Mouse (Mus musculus): ENCODE measurements around the gene Tuba4a. TPM values are rescaled to one million over a fixed set of nuclear protein-coding genes. Genes with fewer than 3 reads are reported as not detected.

Tuba4a gene
- 100 to 1,000 TPM; 198 to 206 TPM for total RNA-seq (2023)

DNA sequence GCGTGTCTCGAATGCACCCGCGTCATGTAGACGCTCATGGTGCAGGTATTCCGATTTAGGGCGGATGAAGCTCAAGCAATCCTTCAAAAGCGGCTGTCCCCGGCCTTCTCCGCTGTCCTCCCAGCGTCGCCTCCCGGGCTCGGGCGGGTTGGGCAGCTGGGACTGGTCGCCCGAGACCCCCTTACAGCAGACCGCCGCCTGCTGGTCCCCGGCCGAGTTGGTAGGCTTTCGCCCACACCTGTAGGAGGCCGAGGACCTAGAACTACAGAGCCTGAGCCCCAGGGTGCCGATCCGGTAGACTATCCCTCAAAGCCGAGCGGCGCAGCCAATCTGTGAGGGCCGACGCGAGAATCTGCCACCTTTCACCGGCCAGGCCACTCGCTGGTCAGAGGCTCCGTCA lies at the start of gene Tuba4a:
Gene Tuba4a, minus strand, starts transcription at position 335 of the 400 bp plus-strand sequence.

DNA sequence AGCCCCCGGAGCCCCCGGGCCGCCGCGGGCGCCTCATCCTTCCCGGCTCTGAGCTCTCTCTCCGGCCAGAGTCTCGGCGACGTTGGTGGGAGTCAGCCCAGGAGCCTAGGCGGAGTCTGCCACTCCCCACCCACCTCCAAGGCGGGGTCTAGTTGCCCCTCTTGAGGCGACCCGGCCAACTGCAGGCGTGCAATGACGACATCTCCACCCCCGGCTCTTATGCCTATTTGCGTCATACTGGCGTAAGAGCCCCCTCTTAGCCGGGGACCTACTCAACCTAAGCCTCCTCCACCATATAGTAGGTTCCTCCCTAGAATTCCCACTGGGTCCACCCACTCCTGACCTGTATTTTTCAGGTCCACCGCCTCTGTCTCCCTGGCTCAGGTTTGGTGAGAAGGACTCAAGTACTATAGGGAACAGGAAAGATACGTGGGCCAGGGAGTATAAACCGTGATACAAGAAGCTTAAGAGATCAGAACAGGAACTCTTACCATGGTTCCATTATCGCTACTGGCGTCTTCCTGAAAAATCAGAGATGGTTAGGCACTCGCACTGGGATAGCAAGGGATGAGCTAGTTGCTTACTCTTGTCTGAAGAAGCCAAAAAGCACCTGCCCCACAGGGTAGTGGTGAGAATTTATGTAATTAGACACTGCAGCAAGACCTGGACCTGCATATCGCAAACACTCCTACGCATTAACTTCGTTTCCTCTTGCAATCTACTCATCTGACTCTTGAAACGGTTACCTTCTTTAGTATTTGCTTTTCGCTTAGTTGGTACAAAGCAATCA lies 44.6 kb upstream of the Tuba4a start, which contains the start of gene Ptprn:
Gene Ptprn, minus strand, starts transcription at position 412 of the 790 bp plus-strand sequence.

DNA sequence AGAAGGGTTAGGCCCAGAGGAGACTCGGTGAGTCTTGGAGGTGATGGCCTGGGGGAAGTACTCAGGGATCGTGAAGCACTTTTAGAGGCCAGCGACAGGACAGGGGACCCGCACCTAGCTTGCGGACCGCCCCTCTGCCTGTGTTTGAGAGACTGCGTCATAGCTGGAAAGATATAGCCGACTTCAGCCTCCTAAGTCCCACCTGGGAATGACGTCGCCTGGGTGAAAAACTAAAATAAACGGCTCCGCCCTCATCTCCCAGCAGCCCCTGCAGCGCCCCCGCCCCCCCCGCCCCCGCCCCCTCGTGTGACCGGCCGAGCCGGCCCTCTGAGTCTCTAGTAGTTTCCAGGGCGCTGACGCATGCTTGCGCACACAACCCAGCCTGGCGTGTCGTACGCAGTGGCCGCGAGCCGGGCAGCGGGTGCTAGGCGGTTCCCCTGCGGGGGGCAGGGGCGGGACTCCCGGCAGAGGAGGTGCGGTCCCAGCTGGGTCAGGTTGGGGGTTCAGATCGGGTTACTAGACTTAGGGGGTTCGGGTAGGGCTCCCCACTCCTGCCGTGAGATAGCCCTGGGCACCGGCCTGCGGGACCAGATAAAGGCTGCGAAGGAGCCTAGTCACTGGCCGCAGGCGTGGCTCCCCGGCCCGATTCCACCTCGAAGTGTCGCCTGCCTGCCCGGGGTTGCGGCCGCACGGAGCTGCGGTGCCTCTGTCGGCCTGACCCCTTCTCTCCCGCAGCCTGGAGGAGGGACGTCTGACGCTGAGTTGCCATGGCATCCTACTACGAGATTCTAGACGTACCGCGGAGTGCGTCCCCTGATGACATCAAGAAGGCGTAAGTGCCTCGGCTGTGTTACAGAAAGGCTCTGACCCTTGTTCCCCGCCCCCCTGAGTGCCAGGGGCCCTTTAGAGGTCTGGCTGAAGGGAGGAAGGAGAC lies 16.7 kb upstream of the Tuba4a start, which contains the start of gene Dnajb2:
Gene Dnajb2, plus strand, starts transcription at position 290 of the 934 bp plus-strand sequence.

DNA sequence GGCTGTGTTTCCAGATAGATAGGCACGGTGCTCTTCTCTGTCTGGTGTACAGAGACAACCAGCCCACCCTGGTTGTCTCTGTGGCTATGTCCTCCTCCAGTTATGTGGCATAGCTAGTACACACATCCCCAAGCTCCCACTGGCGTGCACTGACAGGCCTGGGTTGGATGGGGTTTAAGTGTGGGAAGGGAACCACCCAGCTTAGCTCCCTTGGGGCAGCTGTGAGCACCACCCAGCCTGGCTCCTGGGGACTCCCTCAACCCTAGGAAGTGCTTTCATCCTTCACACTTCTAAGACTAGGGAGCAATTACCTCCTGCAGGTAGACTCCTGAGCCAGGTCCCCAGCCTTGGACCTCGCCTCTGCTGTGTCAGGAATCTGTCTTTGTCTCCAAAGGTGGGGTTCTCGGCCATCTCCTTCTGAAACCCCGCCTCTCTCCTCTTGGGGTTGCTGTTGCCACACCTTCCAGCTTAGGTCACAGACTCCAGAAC lies 12.0 kb upstream of the Tuba4a start, which contains the start of gene A630095N17Rik:
Gene A630095N17Rik, minus strand, starts transcription at position 439 of the 489 bp plus-strand sequence.

DNA sequence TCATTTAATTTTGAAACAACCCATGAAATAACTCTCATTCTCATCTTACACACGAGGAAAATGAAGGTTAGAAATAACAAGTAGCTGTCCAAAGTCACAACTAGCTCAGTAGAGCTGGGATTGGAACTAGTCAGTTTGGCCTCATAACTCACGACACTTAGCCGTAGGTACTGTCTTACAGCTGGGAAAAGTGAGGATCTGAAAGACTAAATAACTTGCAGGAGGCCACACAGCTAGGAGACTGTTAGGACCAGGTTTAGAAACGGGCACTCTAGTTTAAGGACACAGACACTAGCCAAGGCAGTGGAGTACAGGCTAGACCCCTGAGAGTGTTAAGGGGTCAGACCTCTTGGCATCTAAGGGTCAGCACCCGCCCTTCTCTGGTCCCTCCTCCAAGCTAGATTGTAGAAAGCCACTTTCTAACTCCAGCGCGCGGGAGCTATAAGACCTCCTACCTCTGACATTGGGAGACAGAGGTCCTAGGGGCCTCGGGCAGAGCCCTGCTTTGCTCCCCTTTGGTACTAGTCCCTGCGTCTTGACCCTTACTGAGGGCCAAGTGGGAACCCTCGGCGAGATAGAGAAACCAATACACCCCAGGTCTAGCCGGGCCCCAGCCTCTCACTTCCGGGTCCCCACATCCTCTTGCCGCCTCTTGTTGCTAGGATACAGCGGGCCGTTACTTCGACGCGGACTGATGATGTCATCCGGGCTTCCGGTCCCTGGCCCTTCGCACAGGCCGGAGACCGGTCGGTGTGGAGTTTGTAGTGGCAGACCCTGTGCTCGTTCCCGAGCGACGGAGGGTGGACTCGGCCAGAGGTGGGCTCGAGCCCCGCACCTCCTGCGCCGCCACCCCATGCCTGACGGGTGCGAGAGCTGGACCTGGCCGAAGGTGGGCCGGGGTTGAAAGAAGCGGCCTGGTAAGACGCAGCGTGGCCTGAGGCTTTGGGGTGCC lies 9.3 kb downstream of the Tuba4a start, which contains the start of the genes Glb1l and Stk16:
Gene Glb1l, minus strand, starts transcription at position 678 of the 952 bp plus-strand sequence.
Gene Stk16, plus strand, starts transcription at position 703 of the 952 bp plus-strand sequence.

DNA sequence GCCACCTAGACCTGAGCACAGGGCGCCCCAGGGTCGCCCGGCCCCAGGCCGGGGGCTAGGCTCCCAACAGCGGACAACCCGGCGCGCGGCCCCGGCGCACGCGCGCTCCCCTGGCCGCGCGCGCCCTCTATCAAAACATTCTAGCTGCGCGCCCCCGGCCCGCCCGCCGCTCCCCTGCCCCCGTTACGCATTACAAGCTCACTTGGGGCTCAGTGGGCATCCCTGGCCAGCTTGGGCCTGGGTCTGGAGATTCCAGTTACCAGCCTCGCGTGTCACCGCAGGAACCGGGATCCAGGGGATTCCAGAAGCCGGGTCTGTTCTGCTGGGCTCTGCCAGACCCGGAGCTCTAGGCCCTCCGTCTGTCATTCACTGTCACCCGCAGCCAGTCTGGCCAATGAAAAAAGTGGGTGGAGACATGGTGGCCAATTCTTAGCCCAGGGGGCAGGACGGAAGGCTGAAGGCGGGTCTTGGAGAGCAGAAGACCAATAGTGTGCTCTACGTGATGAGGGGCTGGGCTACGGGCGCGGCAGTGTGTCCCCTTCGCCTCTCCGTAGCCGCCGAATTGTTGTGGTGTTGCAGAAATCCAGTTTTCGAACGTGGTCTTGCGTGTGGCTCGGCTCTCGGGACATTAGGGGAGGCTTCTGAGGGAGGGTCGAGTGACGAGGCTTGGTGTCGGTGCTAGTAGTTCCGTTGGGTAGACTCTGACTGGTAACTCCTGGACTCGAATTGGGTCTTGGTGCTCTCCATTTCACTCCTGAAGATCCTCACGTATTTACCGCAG lies 27.9 kb downstream of the Tuba4a start, which contains the start of the genes Ankzf1 and Atg9a:
Gene Ankzf1, plus strand, starts transcription at position 530 of the 781 bp plus-strand sequence.
Gene Atg9a, minus strand, starts transcription at position 575 of the 781 bp plus-strand sequence.

DNA sequence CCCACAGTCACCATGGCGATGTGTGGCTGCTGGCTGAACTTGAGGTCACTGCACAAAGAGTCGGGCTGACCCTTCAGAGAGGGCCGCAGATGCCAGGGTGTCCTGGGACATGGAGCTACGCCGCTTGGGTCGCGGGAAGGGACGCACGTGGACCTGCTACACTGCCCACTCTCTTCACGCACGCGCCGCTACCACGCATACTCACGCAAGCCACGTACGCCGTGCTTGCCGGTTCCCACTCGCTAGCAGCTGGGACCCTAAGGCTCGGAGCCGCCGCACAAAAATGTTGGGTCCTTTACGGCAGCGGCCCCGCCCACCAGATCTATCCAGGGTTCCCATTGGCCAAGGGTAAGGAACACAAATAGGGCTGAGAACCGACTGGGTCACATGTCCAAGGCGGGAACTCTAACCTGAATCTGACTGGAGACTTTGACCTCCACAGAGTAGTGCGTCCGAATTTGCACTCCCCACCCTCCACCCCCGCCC lies 39.5 kb downstream of the Tuba4a start, which contains the start of gene Abcb6:
Gene Abcb6, minus strand, starts transcription at position 288 of the 486 bp plus-strand sequence.

DNA sequence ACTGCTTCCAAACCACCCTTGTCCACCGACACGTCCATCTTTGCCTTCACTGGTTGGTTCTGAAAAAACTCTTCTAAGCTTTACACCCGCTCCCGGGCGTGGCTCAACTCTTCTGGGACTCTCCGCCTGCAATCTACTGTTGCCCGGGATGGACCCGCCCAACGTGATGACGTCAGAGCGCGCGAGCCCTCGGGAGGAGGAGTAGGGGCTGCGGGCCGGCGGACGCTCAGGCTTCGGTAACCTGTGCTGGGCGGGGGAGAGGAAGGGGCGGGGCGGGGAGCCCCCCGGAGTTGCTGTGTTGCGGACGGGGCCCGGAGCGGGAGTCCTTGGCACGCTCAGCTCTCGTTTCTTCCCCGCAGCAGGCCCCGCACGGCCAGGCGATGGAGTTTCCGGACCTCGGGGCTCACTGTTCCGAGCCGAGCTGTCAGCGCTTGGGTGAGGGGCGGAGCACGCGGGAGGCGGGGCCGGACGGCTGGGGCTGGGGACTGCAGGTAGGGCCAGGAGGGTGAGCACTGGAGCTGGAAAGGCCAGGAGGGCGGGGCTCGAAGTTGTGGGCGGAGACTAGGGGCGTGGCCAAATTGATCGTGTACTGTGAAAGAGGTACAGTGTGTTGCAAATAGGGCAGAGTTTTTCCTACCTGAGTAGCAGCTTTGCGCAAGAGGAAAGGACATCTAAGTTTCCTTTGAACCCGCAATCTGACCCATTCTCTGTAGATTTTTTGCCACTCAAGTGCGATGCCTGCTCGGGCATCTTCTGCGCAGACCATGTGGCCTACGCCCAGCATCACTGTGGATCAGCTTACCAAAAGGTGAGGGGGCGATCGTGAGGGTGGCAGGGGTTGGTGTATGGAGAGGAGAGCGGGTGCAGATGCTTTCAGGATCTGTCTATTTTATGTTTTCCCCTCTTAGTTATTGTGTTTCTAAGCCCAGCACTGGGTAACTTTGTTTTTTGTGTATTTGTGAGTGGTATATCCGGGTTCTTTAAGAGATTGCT lies 50.9 kb downstream of the Tuba4a start, which contains the start of gene Zfand2b:
Gene Zfand2b, plus strand, starts transcription at position 175 of the 993 bp plus-strand sequence.

Other genes with a start within 250 kb of the Tuba4a start
- 1 to 10 TPM; 3.6 to 4.3 TPM for gene Nhej1, start 94.7 kb downstream of the Tuba4a start, total RNA-seq (2023)
- 1 to 10 TPM; 3.7 to 6.2 TPM for gene Slc23a3, start 86.0 kb downstream of the Tuba4a start, total RNA-seq (2023)
- gene Cnppd1, start 77.2 kb downstream of the Tuba4a start, total RNA-seq (2023) = 100 to 1,000 TPM; 118 to 134 TPM
- 10 to 100 TPM; 85.6 to 90.8 TPM for gene Retreg2, start 77.1 kb downstream of the Tuba4a start, total RNA-seq (2023)
- gene Zfand2b, start 51.2 kb downstream of the Tuba4a start, total RNA-seq (2023) = 10 to 100 TPM; 43.9 to 45.9 TPM
- 1 to 10 TPM; 3.3 to 4.0 TPM for gene Abcb6, start 39.5 kb downstream of the Tuba4a start, total RNA-seq (2023)
- gene Ankzf1, start 27.7 kb downstream of the Tuba4a start, total RNA-seq (2023) = 10 to 100 TPM; 27.4 to 33.6 TPM
- 10 to 100 TPM; 36.3 to 39.0 TPM for gene Atg9a, start 27.7 kb downstream of the Tuba4a start, total RNA-seq (2023)
- 10 to 100 TPM in 1 of 2 experiments, 1 to 10 TPM in 1; 5.7 to 10.9 TPM for gene Glb1l, start 9.1 kb downstream of the Tuba4a start, total RNA-seq (2023)
- 10 to 100 TPM; 83.1 to 89.6 TPM for gene Stk16, start 9.0 kb downstream of the Tuba4a start, total RNA-seq (2023)
- gene A630095N17Rik, start 12.2 kb upstream of the Tuba4a start, total RNA-seq (2023) = not detected
- 10 to 100 TPM; 39.4 to 43.1 TPM for gene Dnajb2, start 16.5 kb upstream of the Tuba4a start, total RNA-seq (2023)
- under 1 TPM; 0.27 to 0.55 TPM for gene Ptprn, start 44.6 kb upstream of the Tuba4a start, total RNA-seq (2023)
- gene Resp18, start 58.5 kb upstream of the Tuba4a start, total RNA-seq (2023) = not detected
- gene Dnpep, start 98.1 kb upstream of the Tuba4a start, total RNA-seq (2023) = 10 to 100 TPM; 47.0 to 47.1 TPM
- gene Des, start 140.5 kb upstream of the Tuba4a start, total RNA-seq (2023) = not detected
- 1 to 10 TPM in 1 of 2 experiments, under 1 TPM in 1; 0.56 to 2.0 TPM for gene Speg, start 155.4 kb upstream of the Tuba4a start, total RNA-seq (2023)
- 10 to 100 TPM; 62.9 to 66.8 TPM for gene Gmppa, start 216.1 kb upstream of the Tuba4a start, total RNA-seq (2023)
- gene Asic4, start 230.6 kb upstream of the Tuba4a start, total RNA-seq (2023) = not detected

Data from T-cell, adult 66 days (primary cell).